Mouse (Mus musculus) CH12.LX (cell line): ENCODE measurements around the gene Ccdc6. TPM values are rescaled to one million over a fixed set of nuclear protein-coding genes. Genes with fewer than 3 reads are reported as not detected.

Experiments used
- DNase-seq: peaks from one replicate; pipeline ENCODE4 v3.0.0-alpha.2; 2013; ENCODE audit errors: extremely low read depth
- H3K27ac ChIP-seq: 2 replicates; pipeline ENCODE4 v1.5.1; 2012; ENCODE audit warnings: low read depth, mild to moderate bottlenecking, control low read depth, moderate library complexity; ENCODE audit not compliant: insufficient read depth
- H3K27me3 ChIP-seq: replicated peaks from 2 replicates; pipeline ENCODE3; 2012; ENCODE audit warnings: inconsistent platforms
- H3K36me3 ChIP-seq, 2 experiments: replicated peaks in 1 of 2; 2 replicates each; pipeline versions ENCODE3 to v1.6.1; 2012; ENCODE audit warnings: inconsistent platforms in 1 of 2, low read length in 1 of 2, mild to moderate bottlenecking in 1 of 2, mixed read lengths in 1 of 2, moderate library complexity in 1 of 2; ENCODE audit not compliant: control insufficient read depth in 1 of 2, insufficient read depth in 1 of 2
- H3K4me1 ChIP-seq, 2 experiments: 2 replicates each; pipeline ENCODE4 v1.6.1; 2012; ENCODE audit warnings: inconsistent platforms in 1 of 2, moderate library complexity in 1 of 2; ENCODE audit not compliant: insufficient read depth in 2 of 2, control insufficient read depth in 1 of 2
- H3K4me2 ChIP-seq: 2 replicates; pipeline ENCODE4 v1.6.1; 2012; ENCODE audit warnings: low read depth, mild to moderate bottlenecking, control low read depth; ENCODE audit not compliant: poor library complexity, insufficient read depth, severe bottlenecking
- H3K4me3 ChIP-seq, 3 experiments: fragments of 150-350 bp in 1 of 3; sonication (generic) in 1 of 3; replicated peaks in 1 of 3; 2 replicates each; pipeline versions ENCODE3 to v1.5.1; 2011 to 2012; ENCODE audit warnings: low read depth in 2 of 3, low read length in 2 of 3, mild to moderate bottlenecking in 2 of 3, moderate library complexity in 2 of 3, control low read depth in 1 of 3, improper control_type of control experiment in 1 of 3, inconsistent platforms in 1 of 3, mixed read lengths in 1 of 3; ENCODE audit not compliant: poor library complexity in 1 of 3
- H3K79me2 ChIP-seq: replicated peaks from 2 replicates; pipeline ENCODE4 v1.6.1; 2012; ENCODE audit warnings: mild to moderate bottlenecking, moderate library complexity; ENCODE audit not compliant: control insufficient read depth, poor library complexity, insufficient read depth, severe bottlenecking; ENCODE audit errors: extremely low read depth
- H3K9ac ChIP-seq: 2 replicates; pipeline ENCODE4 v1.6.1; 2012; ENCODE audit warnings: low read depth, mild to moderate bottlenecking, control low read depth, moderate library complexity; ENCODE audit not compliant: insufficient read depth
- H3K9me3 ChIP-seq: replicated peaks from 2 replicates; pipeline ENCODE3; 2012; ENCODE audit warnings: low read length, inconsistent platforms, mixed read lengths
- BHLHE40 ChIP-seq: IDR thresholded peaks from 2 replicates; pipeline ENCODE4 v1.6.1; 2011; ENCODE audit warnings: mild to moderate bottlenecking, low read depth, low read length, improper control_type of control experiment
- CHD1 ChIP-seq: IDR thresholded peaks from 2 replicates; pipeline ENCODE4 v1.6.1; 2012; ENCODE audit warnings: low read depth, low read length, improper control_type of control experiment, inconsistent platforms
- EP300 ChIP-seq: IDR thresholded peaks from 2 replicates; pipeline ENCODE4 v1.6.1; 2011; ENCODE audit warnings: low read length, improper control_type of control experiment
- ETS1 ChIP-seq: conservative IDR thresholded peaks from 2 replicates; pipeline ENCODE4 v1.6.1; 2012; ENCODE audit warnings: low read depth, mild to moderate bottlenecking, inconsistent platforms, low read length, improper control_type of control experiment, moderate library complexity
- GABPA ChIP-seq: IDR thresholded peaks from 2 replicates; pipeline ENCODE4 v1.6.1; 2012; ENCODE audit warnings: low read depth, low read length, improper control_type of control experiment, inconsistent platforms; ENCODE audit not compliant: insufficient replicate concordance
- HCFC1 ChIP-seq: IDR thresholded peaks from 2 replicates; pipeline ENCODE4 v1.6.1; 2012; ENCODE audit warnings: low read depth, mild to moderate bottlenecking, inconsistent platforms, low read length, improper control_type of control experiment
- JUND ChIP-seq: conservative IDR thresholded peaks from 2 replicates; pipeline ENCODE4 v1.6.1; 2011; ENCODE audit warnings: low read depth, low read length, improper control_type of control experiment
- MAFK ChIP-seq: IDR thresholded peaks from 2 replicates; pipeline ENCODE4 v1.6.1; 2011; ENCODE audit warnings: low read length, improper control_type of control experiment; ENCODE audit not compliant: insufficient replicate concordance
- MAX ChIP-seq: IDR thresholded peaks from 2 replicates; pipeline ENCODE4 v1.6.1; 2011; ENCODE audit warnings: low read length, improper control_type of control experiment
- MAZ ChIP-seq: IDR thresholded peaks from 2 replicates; pipeline ENCODE4 v1.6.1; 2012; ENCODE audit warnings: low read depth, mild to moderate bottlenecking, inconsistent platforms, low read length, improper control_type of control experiment, moderate library complexity
- POLR2AphosphoS2 ChIP-seq: IDR thresholded peaks from 2 replicates; pipeline ENCODE4 v1.6.1; 2011; ENCODE audit warnings: low read depth, low read length, improper control_type of control experiment
- RAD21 ChIP-seq: IDR thresholded peaks from 2 replicates; pipeline ENCODE4 v1.6.1; 2011; ENCODE audit warnings: low read depth, mild to moderate bottlenecking, low read length, improper control_type of control experiment, moderate library complexity
- TBP ChIP-seq: conservative IDR thresholded peaks from 2 replicates; pipeline ENCODE4 v1.6.1; 2011; ENCODE audit warnings: low read depth, low read length, improper control_type of control experiment
- TCF12 ChIP-seq: IDR thresholded peaks from 2 replicates; pipeline ENCODE4 v1.6.1; 2014; ENCODE audit warnings: low read depth, mild to moderate bottlenecking, inconsistent platforms, low read length, improper control_type of control experiment
- UBTF ChIP-seq: IDR thresholded peaks from 2 replicates; pipeline ENCODE4 v1.6.1; 2012; ENCODE audit warnings: low read depth, mild to moderate bottlenecking, inconsistent platforms, low read length, improper control_type of control experiment, moderate library complexity
- USF1 ChIP-seq: IDR thresholded peaks from 2 replicates; pipeline ENCODE4 v1.6.1; 2014; ENCODE audit warnings: low read depth, mild to moderate bottlenecking, inconsistent platforms, low read length, improper control_type of control experiment
- ZC3H11A ChIP-seq: IDR thresholded peaks from 2 replicates; pipeline ENCODE4 v1.6.1; 2012; ENCODE audit warnings: low read depth, mild to moderate bottlenecking, inconsistent platforms, low read length, improper control_type of control experiment
- dilution Hi-C: fragments of 300-500 bp; cut with MboI; formaldehyde crosslinking; loops from 2 replicates; pipeline ENCODE4 v1.14.3; 2020; ENCODE audit warnings: low sequenced_read_pairs; ENCODE audit not compliant: extremely low pct_unique_long_range_greater_than_20kb, extremely low pct_ligation_motif_present
- in situ Hi-C: fragments of 300-500 bp; cut with MboI; formaldehyde crosslinking; loops from 3 replicates; pipeline ENCODE4 v1.14.3; 2019; ENCODE audit warnings: low sequenced_read_pairs, low pct_ligation_motif_present, low pct_unique_long_range_greater_than_20kb, mixed read lengths
- polyA plus RNA-seq: library from polyadenylated mRNA; unstranded; fragments of >175 nt; gene quantifications from 2 replicates; pipeline ENCODE4 v1.2.1, GENCODE M21; 2012; ENCODE audit warnings: low read depth; ENCODE audit not compliant: insufficient read length
- total RNA-seq, 2 experiments: library from RNA; depleted of rRNA; stranded (reverse); fragments of 300-350 nt in 1 of 2; fragments of >200 nt in 1 of 2; gene quantifications; 2 replicates each; pipeline ENCODE4 v1.2.3; 2012 to 2014

Gene Ccdc6
- total and polyA plus RNA-seq, 3 experiments, result 19.7 to 36.7 (median 33.5) TPM

- TF ChIP-seq RAD21 (no peak), ZC3H11A (no peak), MAZ (no peak), POLR2AphosphoS2 (no peak), MAFK (0 out of 2 replicates have a peak, but pooled peaks have one; percentile 47), HCFC1 (no peak), TBP (no peak)
Measured at GRCm38 (mm10) chr10:70060021-70060688, 36.8 kb upstream of the Ccdc6 start (continued).

- peak; percentile 54 for DNase-seq
- Histone ChIP-seq H3K4me2 (peak overlapping the region; percentile 83), H3K4me3 (peak overlapping the region in 2 of 3 experiments; percentile 3 to 40), H3K79me2 (no peaks in the 10 kb centered on the region), H3K27me3 (peaks cover 15% of the 10 kb centered on the region), H3K9me3 (peaks cover 6% of the 10 kb centered on the region), H3K9ac (no peak overlapping the region), H3K4me1 (peaks cover 0 to 18% of the 10 kb centered on the region in 2 experiments; a peak in 2 of 4 replicates), H3K27ac (no peak overlapping the region), H3K36me3 (no peaks in the 10 kb centered on the region)
- dilution Hi-C loops (no loop called here), in situ Hi-C loops (no loop called here)
- TF ChIP-seq TCF12 (peak; percentile 63; the same call in 1 of the 2 replicates), ETS1 (peak; percentile 84), BHLHE40 (peak; percentile 94), USF1 (no peak)
Measured at GRCm38 (mm10) chr10:70060689-70061081, 36.2 kb upstream of the Ccdc6 start.

DNA sequence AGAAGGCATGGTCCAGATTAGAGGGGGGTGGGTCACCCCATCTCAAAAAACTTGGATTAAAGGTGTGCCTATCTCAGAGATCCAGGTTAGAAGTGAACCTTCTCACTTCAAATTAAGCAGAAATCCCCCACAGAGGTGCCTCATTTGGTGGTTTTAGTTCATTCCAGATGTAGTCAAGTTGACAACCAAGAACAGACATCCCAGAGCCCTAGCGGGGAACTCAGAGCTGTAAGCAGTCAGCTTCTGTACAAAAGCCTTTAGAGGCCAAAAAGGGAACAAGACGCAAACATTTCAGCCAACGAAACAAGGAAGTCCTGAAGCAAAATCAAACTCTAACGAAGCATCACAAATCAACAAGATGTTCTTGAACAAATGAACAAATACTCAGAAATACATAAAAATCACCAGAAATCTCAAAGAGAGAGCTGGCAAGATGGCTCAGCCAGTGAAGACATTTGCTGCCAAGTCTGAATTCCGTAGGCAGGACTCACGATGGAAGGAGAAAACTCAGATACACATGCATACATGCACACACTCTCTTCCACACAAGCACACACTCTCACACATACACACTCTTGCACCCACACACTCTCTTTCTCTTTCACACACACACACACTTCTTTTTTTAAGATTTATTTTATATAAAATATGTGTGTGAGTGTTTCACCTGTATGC, 32.9 kb upstream of the Ccdc6 start:
- no peak overlapping the region for H3K4me3 ChIP-seq
- dilution Hi-C loops (no loop called here), in situ Hi-C loops (no loop called here)

More for the DNA sequence above, 32.9 kb upstream of the Ccdc6 start:
- no peak overlapping the region for H3K9ac ChIP-seq
- DNase-seq, result no peak
- peaks cover 6% of the 10 kb centered on the region for H3K9me3 ChIP-seq
- H3K36me3 ChIP-seq, result no peaks in the 10 kb centered on the region
- TF ChIP-seq ETS1, result no peak
- TF ChIP-seq UBTF, result no peak
- TF ChIP-seq JUND, result no peak
- no peak for TF ChIP-seq BHLHE40
- no peak for TF ChIP-seq GABPA
- no peak for TF ChIP-seq MAFK
- no peak for TF ChIP-seq MAX
- TF ChIP-seq EP300, result no peak
- no peak for TF ChIP-seq CHD1
- no peaks in the 10 kb centered on the region for H3K79me2 ChIP-seq
- no peak overlapping the region for H3K27ac ChIP-seq
- H3K4me1 ChIP-seq, result peaks cover 0 to 18% of the 10 kb centered on the region in 2 experiments; a peak in 2 of 4 replicates
- no peak overlapping the region for H3K4me2 ChIP-seq
- peaks cover 10% of the 10 kb centered on the region for H3K27me3 ChIP-seq
